Mouse (Mus musculus): Measurements from ENCODE around the gene R3hcc1l. TPM values are rescaled to one million over a fixed set of nuclear protein-coding genes. Genes with fewer than 3 reads are reported as not detected.

Gene R3hcc1l
- polyA plus RNA-seq, 1 experiment from 2014 or later, result 22.9 TPM

GRCm38 (mm10) chr19:42639544-42639943 is 121.0 kb downstream of the R3hcc1l start:
- no peak for ATAC-seq (ENCODE audit: low FRiP score)
- no peaks in the 10 kb centered on the region; the same call in 1 of the 2 replicates for H3K4me1 ChIP-seq
- WGBS, result 78% methylated on average over 8 of the region's 8 CpGs
- no peak overlapping the region for H3K9ac ChIP-seq
- no peak overlapping the region for H3K4me2 ChIP-seq
- no peaks in the 10 kb centered on the region for H3K9me3 ChIP-seq
- no peak overlapping the region for H3K4me3 ChIP-seq (replicated peaks)
- no peaks in the 10 kb centered on the region for H3K36me3 ChIP-seq (replicated peaks)
- H3K27ac ChIP-seq, result no peak overlapping the region
- H3K27me3 ChIP-seq, result no peaks in the 10 kb centered on the region

DNA sequence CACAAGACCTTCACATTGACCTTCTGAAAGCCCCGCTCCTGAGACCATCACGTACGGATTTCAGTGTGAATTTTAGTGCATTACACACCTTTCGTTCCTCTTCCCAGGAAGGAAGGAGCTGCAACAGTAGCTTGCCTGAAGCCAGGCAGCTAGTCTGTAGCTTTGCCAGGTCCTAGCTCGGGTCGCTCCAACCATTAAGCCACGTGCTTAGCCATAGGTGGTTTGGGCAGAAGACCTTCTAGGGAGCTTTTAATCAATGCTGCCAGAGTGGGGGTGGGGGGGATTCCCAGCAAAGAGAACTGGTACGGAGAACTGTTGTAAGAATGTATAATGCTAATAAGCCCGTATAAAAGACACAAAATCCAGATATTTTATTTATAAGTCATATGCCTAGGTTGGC is 121.7 kb downstream of the R3hcc1l start:
- no peak overlapping the region for H3K27ac ChIP-seq
- ATAC-seq (ENCODE audit: low FRiP score), result no peak
- no peak overlapping the region for H3K4me3 ChIP-seq (replicated peaks)
- H3K27me3 ChIP-seq, result no peaks in the 10 kb centered on the region
- no peaks in the 10 kb centered on the region for H3K9me3 ChIP-seq
- no peaks in the 10 kb centered on the region for H3K36me3 ChIP-seq (replicated peaks)
- no peak overlapping the region for H3K9ac ChIP-seq
- WGBS, result 85% methylated on average over 9 of the region's 9 CpGs
- H3K4me1 ChIP-seq, result no peaks in the 10 kb centered on the region; the same call in 1 of the 2 replicates
- no peak overlapping the region for H3K4me2 ChIP-seq

Other genes with a start within 250 kb of the R3hcc1l start
- 8.6 and 9.3 TPM in 2 replicates for gene Crtac1, start 87.0 kb upstream of the R3hcc1l start, polyA plus RNA-seq (2016; fragmentation: Nextera tagmentation; extraction: Ambion mirVana)
- 0.24 and 0.34 TPM in 2 replicates for gene Loxl4, start 94.1 kb downstream of the R3hcc1l start, polyA plus RNA-seq (2016; fragmentation: Nextera tagmentation; extraction: Ambion mirVana)
- gene Pyroxd2, start 234.0 kb downstream of the R3hcc1l start, polyA plus RNA-seq (2016; fragmentation: Nextera tagmentation; extraction: Ambion mirVana), result 0.77 and 1.1 TPM in 2 replicates

All from forebrain, embryonic 12.5 days (tissue).